Mouse (Mus musculus): ENCODE measurements around the gene Mfsd10.

The Mfsd10 gene

GRCm38 (mm10) chr5:34636481-34637287, at the start of gene Mfsd10:
Gene Mfsd10 (minus strand): TSS chr5:34637212.
- DNase-seq (ENCODE audit: low read depth, low spot score): peak; percentile 93

GRCm38 (mm10) chr5:34670280-34670679, 33.3 kb upstream of the Mfsd10 start:
- DNase-seq (ENCODE audit: low read depth, low spot score): no peak

- no peak for DNase-seq (ENCODE audit: low read depth, low spot score)
Observed at GRCm38 (mm10) chr5:34669493-34669892, 32.5 kb upstream of the Mfsd10 start.

GRCm38 (mm10) chr5:34663231-34663630, 26.2 kb upstream of the Mfsd10 start:
- no peak for DNase-seq (ENCODE audit: low read depth, low spot score)

GRCm38 (mm10) chr5:34661909-34662308, 24.9 kb upstream of the Mfsd10 start:
- no peak for DNase-seq (ENCODE audit: low read depth, low spot score)

GRCm38 (mm10) chr5:34660591-34661130, 23.6 kb upstream of the Mfsd10 start:
- no peak for DNase-seq (ENCODE audit: low read depth, low spot score)

GRCm38 (mm10) chr5:34659686-34660590, 22.9 kb upstream of the Mfsd10 start, which contains the start of the genes Nop14 and Grk4:
Gene Nop14 (minus strand): TSS chr5:34660148.
Gene Grk4 (plus strand): TSS chr5:34660379.
- DNase-seq (ENCODE audit: low read depth, low spot score): peak; percentile 100

- no peak for DNase-seq (ENCODE audit: low read depth, low spot score)
Observed at GRCm38 (mm10) chr5:34657556-34657955, 20.5 kb upstream of the Mfsd10 start.

GRCm38 (mm10) chr5:34654881-34655280, 17.9 kb upstream of the Mfsd10 start:
- no peak for DNase-seq (ENCODE audit: low read depth, low spot score)

GRCm38 (mm10) chr5:34652961-34653360, 15.9 kb upstream of the Mfsd10 start:
- DNase-seq (ENCODE audit: low read depth, low spot score): no peak

GRCm38 (mm10) chr5:34647581-34647980, 10.6 kb upstream of the Mfsd10 start:
- peak; percentile 79 for DNase-seq (ENCODE audit: low read depth, low spot score)

GRCm38 (mm10) chr5:34642932-34643331, 5.9 kb upstream of the Mfsd10 start:
- peak; percentile 91 for DNase-seq (ENCODE audit: low read depth, low spot score)

- DNase-seq (ENCODE audit: low read depth, low spot score): no peak
Observed at GRCm38 (mm10) chr5:34641991-34642390, 5.0 kb upstream of the Mfsd10 start.

GRCm38 (mm10) chr5:34637591-34638156, 662 bp upstream of the Mfsd10 start:
- no peak for DNase-seq (ENCODE audit: low read depth, low spot score)

GRCm38 (mm10) chr5:34635665-34636192, 1.3 kb downstream of the Mfsd10 start:
- peak; percentile 35 for DNase-seq (ENCODE audit: low read depth, low spot score)

- no peak for DNase-seq (ENCODE audit: low read depth, low spot score)
Observed at GRCm38 (mm10) chr5:34634746-34635400, 2.1 kb downstream of the Mfsd10 start.

GRCm38 (mm10) chr5:34633641-34634040, 3.4 kb downstream of the Mfsd10 start:
- peak; percentile 26 for DNase-seq (ENCODE audit: low read depth, low spot score)

- no peak for DNase-seq (ENCODE audit: low read depth, low spot score)
Observed at GRCm38 (mm10) chr5:34632996-34633395, 4.0 kb downstream of the Mfsd10 start.

- DNase-seq (ENCODE audit: low read depth, low spot score): no peak
Observed at GRCm38 (mm10) chr5:34609966-34610365, 27.0 kb downstream of the Mfsd10 start.

GRCm38 (mm10) chr5:34608226-34608625, 28.8 kb downstream of the Mfsd10 start:
- DNase-seq (ENCODE audit: low read depth, low spot score): peak; percentile 51

Measured in brain, adult 2 months (tissue).